Mouse (Mus musculus) thymus, adult 18-20 months (tissue): ENCODE results near the gene Cfap299.

Experiments used
- DNase-seq, 2 experiments: peaks; one replicate each; pipeline ENCODE4 v3.0.0; 2022; ENCODE audit warnings: mixed read lengths in 2 of 2

Gene Cfap299

GRCm38 (mm10) chr5:98380360-98380759, 51.3 kb downstream of the Cfap299 start:
- DNase-seq = no peak

DNA sequence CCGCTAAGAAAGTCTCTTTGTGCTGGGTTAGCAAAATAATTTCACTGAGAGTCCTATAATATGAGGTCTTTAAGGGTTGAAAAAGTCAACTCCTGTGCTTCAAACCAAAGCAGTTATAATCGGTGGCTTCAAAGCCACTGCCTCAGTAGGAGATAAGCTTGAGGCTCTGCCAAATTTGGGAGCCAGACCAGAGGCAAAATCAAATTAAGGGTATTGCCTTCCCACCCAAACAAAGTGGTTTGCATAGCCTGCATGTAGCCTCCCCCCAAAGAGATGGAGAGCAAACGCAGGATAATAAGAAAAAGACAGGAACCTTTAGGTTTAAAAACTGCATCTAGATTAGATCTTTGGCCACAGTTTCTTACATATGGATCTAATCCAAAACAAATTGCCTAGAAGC, 58.0 kb downstream of the Cfap299 start:
- DNase-seq = no peak

DNA sequence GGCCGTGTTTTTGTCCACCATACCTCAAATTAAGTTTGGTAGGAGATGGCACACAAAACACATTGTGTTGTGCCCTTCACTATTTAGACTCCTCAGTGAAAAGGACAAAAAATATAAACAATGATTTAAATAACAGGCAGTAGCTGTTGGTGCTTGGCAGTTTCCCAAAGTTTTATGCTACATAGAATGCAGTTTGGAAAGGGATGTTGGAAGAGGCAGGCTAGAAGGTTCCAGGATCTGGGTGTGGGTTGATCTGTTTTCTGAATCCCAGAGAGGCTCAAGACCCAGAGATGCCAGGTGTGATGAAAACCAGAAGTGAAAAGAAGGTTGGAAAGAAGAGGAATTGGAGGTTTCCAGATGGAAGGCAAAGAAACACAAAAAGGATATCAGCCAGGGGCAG, 73.1 kb downstream of the Cfap299 start:
- DNase-seq = no peak

DNA sequence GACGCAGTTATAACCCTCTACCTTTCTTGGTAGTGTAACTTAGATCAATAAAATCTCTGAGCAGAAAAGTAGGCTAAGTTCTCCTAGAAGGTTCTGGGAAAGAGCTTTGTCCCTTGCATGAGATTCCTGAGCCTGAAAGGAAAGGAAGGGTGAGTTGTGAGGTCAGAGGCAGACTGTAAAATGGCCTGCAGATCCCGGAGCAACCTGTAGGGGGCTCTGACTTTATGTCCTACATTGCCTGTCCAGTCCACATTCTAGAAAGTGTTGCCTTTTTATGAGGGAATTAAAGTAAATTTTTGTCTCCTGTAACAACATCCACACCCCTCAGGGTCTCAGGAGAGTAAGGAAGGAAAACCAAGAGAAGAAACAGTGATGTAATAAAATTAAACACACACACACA, 81.0 kb downstream of the Cfap299 start:
- no peak for DNase-seq

- no peak for DNase-seq
Observed at GRCm38 (mm10) chr5:98416385-98417145, 87.5 kb downstream of the Cfap299 start.

- no peak for DNase-seq
Observed at GRCm38 (mm10) chr5:98424965-98425364, 95.9 kb downstream of the Cfap299 start.

DNA sequence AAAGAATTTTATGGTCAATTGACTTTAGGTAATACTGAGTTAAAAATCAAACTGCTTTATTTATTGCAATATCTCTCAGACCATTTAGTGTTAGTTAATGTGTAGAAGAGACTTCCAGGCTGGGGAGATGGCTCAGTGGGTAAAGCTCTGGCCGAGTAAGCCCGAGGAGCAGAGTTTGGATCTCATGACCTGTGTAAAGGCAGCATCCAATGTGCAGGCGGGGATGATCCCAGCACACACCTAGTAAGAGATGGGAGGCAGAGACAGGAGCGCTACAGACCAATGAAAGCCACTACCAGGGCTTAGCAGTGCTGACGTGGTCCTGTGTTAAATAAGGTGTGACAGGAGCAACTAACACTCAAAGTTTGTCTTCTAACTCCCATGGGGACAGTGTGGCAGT, 97.0 kb downstream of the Cfap299 start:
- DNase-seq = no peak

DNA sequence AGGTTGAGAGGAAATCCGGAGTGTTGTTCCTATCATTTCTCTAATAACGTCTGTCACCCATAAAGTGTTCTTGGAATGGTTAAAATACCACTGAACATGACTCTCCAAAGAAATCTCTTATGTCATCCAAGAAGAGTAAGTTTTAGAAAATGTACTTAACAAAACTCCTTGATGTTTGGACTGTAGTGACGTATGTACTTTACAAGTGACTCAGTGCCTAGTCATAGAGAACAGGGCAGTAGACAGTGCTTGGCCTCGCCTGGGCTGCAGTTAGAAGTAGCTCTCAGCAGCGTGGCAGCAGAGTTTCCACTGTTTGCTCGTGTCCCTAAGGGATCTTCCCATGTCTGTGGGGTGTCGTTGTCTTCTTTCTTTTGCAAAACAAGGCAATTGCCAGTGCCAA, 101.0 kb downstream of the Cfap299 start:
- no peak for DNase-seq

GRCm38 (mm10) chr5:98438686-98439085, 109.6 kb downstream of the Cfap299 start:
- no peak for DNase-seq

GRCm38 (mm10) chr5:98446771-98447462, 117.8 kb downstream of the Cfap299 start:
- no peak for DNase-seq

DNA sequence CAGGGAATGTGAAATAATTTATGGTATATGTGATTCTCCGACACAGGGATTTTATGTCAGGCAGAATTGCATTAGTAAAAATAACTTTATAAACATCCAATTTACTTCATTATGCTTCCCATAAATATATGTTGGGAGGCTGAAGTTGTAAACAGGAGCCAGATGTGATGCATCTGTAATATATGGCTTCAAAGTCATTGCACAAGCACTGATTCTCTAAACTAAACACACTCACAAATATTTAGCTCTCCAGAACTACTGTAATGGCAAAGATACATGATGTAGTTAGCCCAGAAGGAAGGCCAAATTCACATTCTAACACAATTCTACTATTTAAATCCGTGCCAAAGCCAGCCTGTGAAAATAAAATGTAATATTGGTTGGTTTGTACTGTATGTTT, 120.8 kb downstream of the Cfap299 start:
- no peak for DNase-seq

DNA sequence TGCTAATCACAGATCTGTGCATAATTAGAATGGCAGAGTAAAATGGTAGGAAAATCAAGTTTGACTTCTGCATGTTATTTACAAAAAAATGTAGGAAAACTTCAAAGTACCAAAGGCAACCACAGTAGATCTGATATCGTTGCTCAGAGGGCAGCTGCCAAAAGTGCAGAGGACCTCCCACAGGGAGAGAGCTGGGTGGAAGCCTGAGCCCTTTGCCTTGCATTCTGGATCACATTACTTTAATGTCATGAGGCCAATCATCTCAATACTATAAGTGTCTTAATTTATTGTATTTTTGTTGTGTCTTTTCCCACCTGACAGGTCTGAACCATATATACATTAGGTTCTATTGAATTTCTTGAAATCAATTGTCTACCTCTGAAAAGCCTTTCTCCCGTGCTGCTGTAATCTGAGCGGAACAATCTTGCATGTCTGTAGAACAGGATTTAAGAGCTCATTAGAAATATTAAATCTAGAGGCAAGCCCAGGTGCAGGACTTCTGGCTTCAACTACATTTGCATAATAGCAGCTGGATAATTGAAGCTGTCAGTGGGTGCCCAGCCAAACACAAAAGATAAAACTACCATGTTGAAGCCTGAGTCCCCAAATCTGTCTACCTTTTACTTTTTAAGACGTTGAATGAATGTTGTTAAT, 137.9 kb downstream of the Cfap299 start:
- no peak for DNase-seq

DNA sequence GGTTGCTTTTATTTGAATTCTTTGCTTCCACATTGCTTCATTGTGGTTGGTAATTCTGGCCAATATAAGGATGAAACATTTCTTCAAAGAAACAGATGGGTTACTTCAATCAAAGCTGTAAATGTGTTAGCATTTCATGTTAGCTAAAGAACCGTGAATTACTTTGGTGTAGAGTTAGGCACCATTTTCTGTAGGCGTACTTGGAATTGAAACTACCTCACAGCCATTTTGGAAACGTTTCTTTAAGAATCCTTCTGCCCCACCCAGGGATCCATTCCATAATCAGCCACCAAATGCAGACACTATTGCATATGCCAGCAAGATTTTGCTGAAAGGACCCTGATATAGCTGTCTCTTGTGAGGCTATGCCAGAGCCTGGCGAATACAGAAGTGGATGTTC, 140.9 kb downstream of the Cfap299 start:
- DNase-seq = no peak

DNA sequence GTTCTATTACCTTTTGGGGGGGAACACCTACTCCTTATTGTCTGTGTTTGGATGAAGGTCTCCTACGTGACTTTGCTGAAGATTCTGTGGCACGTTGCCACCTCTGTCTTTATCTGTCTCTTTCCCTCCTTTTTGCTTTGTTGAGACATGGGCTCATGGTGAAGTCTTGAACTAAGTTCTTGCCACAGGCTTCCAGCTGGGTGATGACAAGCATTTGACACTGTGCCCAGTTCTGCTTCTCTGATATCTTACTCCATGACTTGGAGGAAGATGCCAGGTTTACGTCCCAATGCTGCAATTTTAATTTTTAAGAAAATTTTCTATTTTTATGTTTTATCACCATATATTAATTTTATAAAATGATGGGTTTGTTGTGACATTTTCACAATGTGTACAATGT, 147.4 kb downstream of the Cfap299 start:
- no peak for DNase-seq

DNA sequence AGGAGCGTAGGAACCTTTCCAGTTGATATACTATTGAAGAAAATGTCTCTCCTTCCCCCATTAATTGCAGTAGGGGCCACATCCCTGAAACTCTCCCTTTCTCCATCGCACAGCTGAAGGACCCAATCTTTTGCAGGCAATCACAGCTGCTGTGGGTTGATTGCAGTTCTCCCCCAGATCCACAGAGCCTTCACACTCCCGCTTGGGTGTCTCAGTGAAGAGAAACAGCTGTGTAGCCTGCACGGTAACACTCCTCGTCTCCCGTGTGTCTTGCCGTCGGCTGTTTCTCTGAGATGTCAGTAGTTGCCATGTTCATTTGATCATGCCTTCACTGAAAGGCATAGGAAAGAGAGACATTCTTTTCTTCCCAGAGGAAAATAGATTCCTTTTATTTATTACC, 148.2 kb downstream of the Cfap299 start:
- DNase-seq = no peak

DNA sequence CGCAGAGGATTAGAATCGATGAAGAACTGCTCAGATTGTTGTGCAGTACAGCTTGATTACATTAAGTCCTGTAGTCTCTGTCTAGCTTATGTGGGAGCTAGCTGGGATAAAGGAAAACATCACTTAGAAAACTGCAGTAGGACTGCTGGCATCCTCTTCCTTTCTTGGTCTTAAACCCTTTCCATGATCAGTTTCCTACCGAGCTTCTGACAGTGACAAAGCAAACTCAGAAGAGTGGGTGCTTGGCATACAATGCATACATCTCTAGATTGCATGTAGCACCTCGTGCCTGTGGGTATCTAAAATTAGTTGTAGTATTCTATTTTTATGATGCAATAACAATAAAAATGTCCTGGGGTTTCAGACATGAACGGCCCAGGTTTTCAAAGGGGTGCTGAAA, 154.4 kb downstream of the Cfap299 start:
- DNase-seq = no peak

- no peak for DNase-seq
Observed at GRCm38 (mm10) chr5:98485189-98485588, 156.1 kb downstream of the Cfap299 start.

DNA sequence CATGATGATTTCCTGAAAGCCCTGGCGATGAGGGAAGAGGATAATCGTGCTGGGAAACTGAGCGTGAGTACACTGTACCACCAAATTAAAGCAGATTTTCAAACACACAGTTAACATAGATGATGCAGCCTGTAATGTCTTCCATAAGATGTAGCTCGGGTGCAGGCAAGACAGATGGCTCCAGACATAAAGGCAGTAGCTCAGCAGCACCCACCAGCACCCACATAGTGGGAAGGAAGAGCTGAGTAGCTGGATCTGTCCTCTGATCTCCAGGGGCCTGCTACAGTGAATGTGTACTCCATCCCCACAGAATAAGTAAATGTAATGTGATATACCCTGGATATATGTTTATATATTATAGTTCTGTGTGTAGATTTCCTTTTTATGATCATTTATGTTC, 169.2 kb downstream of the Cfap299 start:
- no peak for DNase-seq

GRCm38 (mm10) chr5:98516214-98516613, 187.1 kb downstream of the Cfap299 start:
- DNase-seq = no peak

- no peak for DNase-seq
Observed at GRCm38 (mm10) chr5:98520118-98520517, 191.0 kb downstream of the Cfap299 start.

DNA sequence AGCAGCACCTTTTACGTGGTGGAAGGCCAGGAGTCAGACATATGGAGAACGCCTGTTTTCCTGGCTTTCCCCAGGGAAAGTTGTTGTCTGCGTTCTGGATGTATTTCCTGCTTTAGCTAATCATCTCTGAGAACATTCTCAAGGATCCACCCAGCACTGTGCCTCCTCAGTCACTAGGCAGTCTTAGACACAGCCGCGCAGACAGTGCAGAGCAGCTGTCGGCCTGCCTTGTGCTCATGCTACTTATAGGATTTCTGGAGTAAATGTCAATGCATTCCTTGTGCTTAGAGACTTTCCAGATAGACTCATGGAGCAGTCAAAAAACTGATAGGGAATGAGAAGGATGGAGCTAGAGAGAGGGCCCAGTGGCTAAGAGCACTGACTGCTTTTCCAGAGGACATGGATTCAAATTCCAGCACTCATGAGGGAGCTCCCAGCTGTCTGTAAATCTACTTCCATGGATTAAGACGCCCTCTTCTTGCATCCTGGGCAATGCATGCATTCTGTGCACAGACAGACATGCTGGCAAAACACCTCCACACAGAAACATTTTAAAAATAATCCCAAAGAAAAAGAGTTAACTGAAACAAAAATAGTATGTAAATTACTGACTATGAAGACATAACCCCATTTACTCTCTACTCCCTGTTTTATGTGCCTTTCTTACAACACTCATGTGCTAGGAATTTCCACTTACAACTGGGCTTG, 193.3 kb downstream of the Cfap299 start:
- DNase-seq = no peak

DNA sequence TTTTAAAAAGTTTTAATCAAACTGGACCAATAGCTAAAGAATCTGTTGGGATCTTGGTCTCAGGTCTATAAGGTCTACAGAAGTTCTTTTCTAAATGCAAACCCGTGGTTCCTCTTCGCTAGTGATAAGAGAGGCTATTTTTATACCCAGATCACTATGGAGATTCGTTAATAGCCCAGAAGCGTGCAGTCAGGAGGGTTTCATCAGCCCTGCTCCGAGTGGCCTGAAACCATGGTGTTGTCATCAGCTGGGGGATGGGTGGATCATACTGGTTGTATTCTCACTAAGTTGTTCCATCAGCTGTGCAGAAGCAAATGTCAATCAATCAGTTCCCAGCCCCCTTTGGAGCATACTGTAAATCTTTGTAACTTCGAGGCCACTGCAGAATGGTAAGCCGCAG, 193.9 kb downstream of the Cfap299 start:
- DNase-seq = no peak

- no peak for DNase-seq
Observed at GRCm38 (mm10) chr5:98523783-98524182, 194.7 kb downstream of the Cfap299 start.
